Mouse (Mus musculus) olfactory bulb, adult 2 months (tissue): Measurements from ENCODE around the gene Flvcr1.

Experiments
- CTCF ChIP-seq: fragments of 200-500 bp; IDR thresholded peaks from 2 replicates; pipeline ENCODE4 v1.5.1; 2012; ENCODE audit warnings: low read depth, mild to moderate bottlenecking, low read length, moderate library complexity; ENCODE audit not compliant: insufficient read depth
- POLR2A ChIP-seq: fragments of 200-500 bp; IDR thresholded peaks from 2 replicates; pipeline ENCODE4 v1.6.1; 2012; ENCODE audit warnings: mild to moderate bottlenecking, low read depth, low read length, moderate library complexity; ENCODE audit not compliant: insufficient read depth

GRCm38 (mm10) chr1:191062781-191063485 lies 37.0 kb upstream of the Flvcr1 start, which contains the start of the genes Tatdn3 and Nsl1:
- 0 out of 2 replicates have a peak, but pooled peaks have one; percentile 40 for TF ChIP-seq CTCF
- TF ChIP-seq POLR2A = peak; percentile 73
